Mouse (Mus musculus) spleen, adult 18-20 months (tissue): Measurements from ENCODE around the gene Gdf9.
"Not testable (repeated sequence)": the region's sequence is repeated elsewhere in the genome, so short reads cannot be mapped to it uniquely, and the experiment has no call there.

ENCODE experiments used
- DNase-seq, 2 experiments: peaks; one replicate each; pipeline ENCODE4 v3.0.0; 2022; ENCODE audit warnings: mixed read lengths in 2 of 2

Gene Gdf9

GRCm38 (mm10) chr11:53430670-53431346 lies at the start of gene Gdf9, which contains the start of gene Uqcrq:
Gdf9 (plus strand) TSS chr11:53431023.
Uqcrq (minus strand) TSS chr11:53430831.
- DNase-seq: peak; percentile 97 to 99

GRCm38 (mm10) chr11:53383758-53384428 lies 46.9 kb upstream of the Gdf9 start:
- no peak for DNase-seq

- DNase-seq: no peak
Observed at GRCm38 (mm10) chr11:53393856-53394255, 37.0 kb upstream of the Gdf9 start.

GRCm38 (mm10) chr11:53403638-53404037 lies 27.2 kb upstream of the Gdf9 start:
- DNase-seq: no peak

GRCm38 (mm10) chr11:53411738-53412137 lies 19.1 kb upstream of the Gdf9 start:
- no peak for DNase-seq

- DNase-seq: no peak
Observed at GRCm38 (mm10) chr11:53413871-53414270, 17.0 kb upstream of the Gdf9 start.

- DNase-seq: no peak
Observed at GRCm38 (mm10) chr11:53418048-53418447, 12.8 kb upstream of the Gdf9 start.

GRCm38 (mm10) chr11:53423036-53423435 lies 7.8 kb upstream of the Gdf9 start, which contains the start of gene Leap2:
Leap2 (minus strand) TSS chr11:53423170.
- no peak for DNase-seq

- no peak for DNase-seq
Observed at GRCm38 (mm10) chr11:53424826-53425225, 6.0 kb upstream of the Gdf9 start.

GRCm38 (mm10) chr11:53425251-53425650 lies 5.6 kb upstream of the Gdf9 start:
- no peak for DNase-seq

- DNase-seq: no peak
Observed at GRCm38 (mm10) chr11:53425711-53426255, 5.0 kb upstream of the Gdf9 start.

- DNase-seq: not testable (repeated sequence)
Observed at GRCm38 (mm10) chr11:53426914-53427313, 3.9 kb upstream of the Gdf9 start.

- no peak for DNase-seq
Observed at GRCm38 (mm10) chr11:53427993-53428715, 2.7 kb upstream of the Gdf9 start.

- DNase-seq: no peak
Observed at GRCm38 (mm10) chr11:53428716-53429057, 2.1 kb upstream of the Gdf9 start.

- DNase-seq: no peak
Observed at GRCm38 (mm10) chr11:53429182-53429581, 1.6 kb upstream of the Gdf9 start.

GRCm38 (mm10) chr11:53430300-53430669 lies 538 bp upstream of the Gdf9 start:
- no peak for DNase-seq

- peak in 1 of 2 experiments; percentile 12 for DNase-seq
Observed at GRCm38 (mm10) chr11:53431347-53432056, 679 bp downstream of the Gdf9 start.

- DNase-seq: no peak
Observed at GRCm38 (mm10) chr11:53433057-53433456, 2.2 kb downstream of the Gdf9 start.

GRCm38 (mm10) chr11:53435504-53435903 lies 4.7 kb downstream of the Gdf9 start:
- no peak for DNase-seq

GRCm38 (mm10) chr11:53436338-53436737 lies 5.5 kb downstream of the Gdf9 start:
- no peak for DNase-seq

GRCm38 (mm10) chr11:53441921-53442320 lies 11.1 kb downstream of the Gdf9 start:
- no peak for DNase-seq

GRCm38 (mm10) chr11:53443861-53444260 lies 13.0 kb downstream of the Gdf9 start:
- DNase-seq: peak in 1 of 2 experiments; percentile 24

- DNase-seq: no peak
Observed at GRCm38 (mm10) chr11:53445562-53445961, 14.7 kb downstream of the Gdf9 start.
